In genomic region chr7:33854911-33855310, GRCm38 (mm10) we compare ENCODE assay signal across 19 mouse cellular contexts.
"Had no signal": no experiment of that assay in that cellular context is flagged by ENCODE, and none has a peak within 500 bp of the region (broad histone marks: within the 10 kb centered on the region; RNA-seq: fewer than 3 reads in every experiment).

No protein-coding gene starts in this region.

- H3K27ac ChIP-seq: midbrain, embryonic 10.5 days; midbrain, embryonic 12.5 days; neural tube, embryonic 13.5 days; neural tube, embryonic 15.5 days had no signal

- H3K4me1 ChIP-seq: midbrain, embryonic 10.5 days; midbrain, embryonic 12.5 days; neural tube, embryonic 13.5 days; neural tube, embryonic 15.5 days had no signal

- H3K36me3 ChIP-seq: midbrain, embryonic 10.5 days; midbrain, embryonic 12.5 days; neural tube, embryonic 13.5 days; neural tube, embryonic 15.5 days had no signal

- H3K27me3 ChIP-seq: midbrain, embryonic 12.5 days; neural tube, embryonic 13.5 days; neural tube, embryonic 15.5 days had no signal

- H3K4me2 ChIP-seq: lung, embryonic 14.5 days; midbrain, embryonic 12.5 days; neural tube, embryonic 13.5 days; neural tube, embryonic 15.5 days had no signal

- DNase-seq: lung, adult 18-20 months; lung, embryonic 14.5 days; lung, postnatal 10 days; lung, postnatal 4 days; midbrain, embryonic 14.5 days; retina, postnatal 1 day; right cerebral cortex, adult 18-20 months; right cerebral cortex, postnatal 25 days; right cerebral cortex, postnatal 4 days; spleen, adult 18-20 months; thymus, adult 18-20 months; thymus, postnatal 14 days; thymus, postnatal 36 days had no signal

- H3K9ac ChIP-seq: lung, embryonic 14.5 days; midbrain, embryonic 12.5 days; neural tube, embryonic 13.5 days; neural tube, embryonic 15.5 days had no signal

- H3K4me3 ChIP-seq: midbrain, embryonic 10.5 days; midbrain, embryonic 12.5 days; myocyte; neural tube, embryonic 13.5 days; neural tube, embryonic 15.5 days had no signal

- ATAC-seq: midbrain, embryonic 16.5 days had no signal
